Comparison of ENCODE assay signal across 27 mouse cellular contexts in genomic region chr10:121704871-121705270, GRCm38 (mm10). TPM values are rescaled to one million over a fixed set of nuclear protein-coding genes. Genes with fewer than 3 reads are reported as not detected.
DNase-seq lines count a peak whose midpoint lies in the region; ATAC-seq and TF ChIP-seq lines count a peak whose summit lies in the region.
"Had no signal": no experiment of that assay in that cellular context is flagged by ENCODE, and none has a peak within 500 bp of the region (broad histone marks: within the 10 kb centered on the region; RNA-seq: fewer than 3 reads in every experiment).

No protein-coding gene starts in this region.

- TF ChIP-seq RAD21 in MEL (IDR thresholded peaks at IDR 0.05; ENCODE audit: low read depth, low read length), result no peak

- H3K4me1 ChIP-seq in heart, embryonic 11.5 days (ENCODE audit: control insufficient read depth, insufficient read depth, low read length), result no peaks in the 10 kb centered on the region
- peaks cover 0 to 4% of the 10 kb centered on the region in 2 experiments; a peak in 2 of 4 replicates for H3K4me1 ChIP-seq in MEL (ENCODE audit: control insufficient read depth in 1 of 2, insufficient read depth in 2 of 2, low read length in 2 of 2)
- H3K4me1 ChIP-seq: embryonic facial prominence, embryonic 12.5 days; embryonic facial prominence, embryonic 15.5 days; heart, embryonic 12.5 days; heart, embryonic 15.5 days; hindbrain, embryonic 12.5 days; hindbrain, embryonic 15.5 days; intestine, embryonic 15.5 days; kidney, embryonic 15.5 days had no signal

- TF ChIP-seq POLR2A in MEL (IDR thresholded peaks at IDR 0.05; ENCODE audit: control insufficient read depth in 1 of 2, insufficient read depth in 1 of 2, low read depth in 1 of 2, low read length in 2 of 2, poor library complexity in 1 of 2), result no peak

- TF ChIP-seq CTCF in MEL (IDR thresholded peaks at IDR 0.05 in 2 of 3, conservative IDR thresholded peaks at IDR 0.05 in 1 of 3; ENCODE audit: control insufficient read depth in 1 of 3, insufficient read depth in 1 of 3, low read depth in 2 of 3, low read length in 3 of 3, poor library complexity in 1 of 3, severe bottlenecking in 1 of 3), result no peak

- H3K9ac ChIP-seq in heart, embryonic 11.5 days (ENCODE audit: low read depth, low read length), result no peak overlapping the region
- H3K9ac ChIP-seq in MEL (ENCODE audit: control insufficient read depth, low read depth, low read length, poor library complexity, severe bottlenecking), result no peak overlapping the region
- H3K9ac ChIP-seq: embryonic facial prominence, embryonic 12.5 days; embryonic facial prominence, embryonic 15.5 days; forebrain, postnatal 0 days; heart, embryonic 12.5 days; heart, embryonic 15.5 days; hindbrain, embryonic 12.5 days; hindbrain, embryonic 15.5 days; intestine, embryonic 15.5 days; kidney, embryonic 15.5 days had no signal

- intact Hi-C loops in gastrocnemius, postnatal 14 days (cut with DNase I; ENCODE audit: low total_unique reads), result loop anchor here (5.0 kb wide), 1 partner anchor 347 kb away; no protein-coding TSS in a partner anchor
- intact Hi-C loops in heart, postnatal 10 days (cut with DNase I), result loop anchor here (5.0 to 10.0 kb wide), 2 partner anchors 60 to 127 kb away; no protein-coding TSS in a partner anchor

- 82% methylated on average over 6 of the region's 6 CpGs for WGBS in heart, embryonic 11.5 days (ENCODE audit: insufficient replicate concordance)

- peak; percentile 13 for DNase-seq in adrenal gland, postnatal 14 days
- DNase-seq in adrenal gland, adult 8-10 months, result no peak
- peak; percentile 22 for DNase-seq in gastrocnemius, postnatal 14 days
- no peak for DNase-seq in gastrocnemius, postnatal 10 days
- peak; percentile 13 to 14 for DNase-seq in heart, postnatal 10 days
- peak; percentile 17 for DNase-seq in MEL (ENCODE audit: low read depth, low spot score)
- DNase-seq in cerebellum, adult 9-11 months, result no peak
- DNase-seq: adrenal gland, postnatal 25 days; cerebellum, adult 18-20 months; cerebellum, adult 9-10 months; cerebellum, postnatal 25 days; kidney, adult 11 months; kidney, adult 8-10 months had no signal

- H3K9me3 ChIP-seq in heart, embryonic 11.5 days (replicated peaks; ENCODE audit: control insufficient read depth, low read length), result no peaks in the 10 kb centered on the region
- H3K9me3 ChIP-seq in MEL (replicated peaks; ENCODE audit: insufficient read depth, low read length), result no peaks in the 10 kb centered on the region
- H3K9me3 ChIP-seq: embryonic facial prominence, embryonic 12.5 days; embryonic facial prominence, embryonic 15.5 days; heart, embryonic 12.5 days; heart, embryonic 15.5 days; hindbrain, embryonic 12.5 days; hindbrain, embryonic 15.5 days; intestine, embryonic 15.5 days; kidney, embryonic 15.5 days had no signal

- no peak overlapping the region for H3K4me3 ChIP-seq in heart, embryonic 11.5 days (ENCODE audit: low read depth, low read length)
- no peak overlapping the region for H3K4me3 ChIP-seq in MEL (ENCODE audit: control insufficient read depth in 1 of 2, insufficient read depth in 1 of 2, low read depth in 2 of 2, low read length in 2 of 2)
- H3K4me3 ChIP-seq: embryonic facial prominence, embryonic 12.5 days; embryonic facial prominence, embryonic 15.5 days; heart, adult 2 months; heart, embryonic 12.5 days; heart, embryonic 15.5 days; hindbrain, embryonic 12.5 days; hindbrain, embryonic 15.5 days; intestine, embryonic 15.5 days; kidney, embryonic 15.5 days had no signal

- H3K4me2 ChIP-seq in heart, embryonic 11.5 days, result no peak overlapping the region
- H3K4me2 ChIP-seq: embryonic facial prominence, embryonic 12.5 days; embryonic facial prominence, embryonic 15.5 days; heart, embryonic 12.5 days; heart, embryonic 15.5 days; hindbrain, embryonic 12.5 days; hindbrain, embryonic 15.5 days; intestine, embryonic 15.5 days; kidney, embryonic 15.5 days had no signal

- ATAC-seq in heart, embryonic 11.5 days (replicated peaks; ENCODE audit: insufficient number of reproducible peaks, low FRiP score, low TSS enrichment), result no peak
- ATAC-seq: activated CD4-positive, CD25-positive, alpha-beta regulatory T cell, adult 4 months; CD4-positive, CD25-positive, alpha-beta regulatory T cell, adult 4 months; forebrain, embryonic 14.5 days; intestine, embryonic 15.5 days had no signal

- H3K79me2 ChIP-seq in MEL (ENCODE audit: control insufficient read depth, insufficient read depth, low read length, poor library complexity), result no peaks in the 10 kb centered on the region

- H3K27ac ChIP-seq in heart, embryonic 11.5 days (ENCODE audit: low read depth, low read length), result no peak overlapping the region
- no peak overlapping the region for H3K27ac ChIP-seq in MEL (ENCODE audit: control insufficient read depth, low read depth, low read length)
- H3K27ac ChIP-seq: embryonic facial prominence, embryonic 12.5 days; embryonic facial prominence, embryonic 15.5 days; heart, adult 2 months; heart, embryonic 15.5 days; hindbrain, embryonic 12.5 days; hindbrain, embryonic 15.5 days; intestine, embryonic 15.5 days; kidney, embryonic 15.5 days had no signal

- TF ChIP-seq EP300 in MEL (IDR thresholded peaks at IDR 0.05; ENCODE audit: low read depth in 1 of 2, low read length in 2 of 2), result peak in 1 of 2 experiments; percentile 18; a peak in 1 of 4 replicates

- no peaks in the 10 kb centered on the region for H3K36me3 ChIP-seq in heart, embryonic 11.5 days (ENCODE audit: control insufficient read depth, insufficient read depth, low read length)
- H3K36me3 ChIP-seq in MEL (ENCODE audit: control insufficient read depth in 1 of 2, insufficient read depth in 2 of 2, low read length in 2 of 2), result 0 out of 4 replicates have a peak, but pooled peaks cover 0 to 2% of the 10 kb centered on the region in 2 experiments
- H3K36me3 ChIP-seq: embryonic facial prominence, embryonic 12.5 days; embryonic facial prominence, embryonic 15.5 days; heart, embryonic 12.5 days; heart, embryonic 15.5 days; hindbrain, embryonic 12.5 days; hindbrain, embryonic 15.5 days; intestine, embryonic 15.5 days; kidney, embryonic 15.5 days had no signal

- H3K27me3 ChIP-seq in heart, embryonic 11.5 days (ENCODE audit: control insufficient read depth, insufficient read depth, low read length), result no peaks in the 10 kb centered on the region
- H3K27me3 ChIP-seq in MEL (ENCODE audit: control insufficient read depth in 1 of 2, insufficient read depth in 2 of 2, low read length in 2 of 2), result no peaks in the 10 kb centered on the region
- H3K27me3 ChIP-seq: embryonic facial prominence, embryonic 12.5 days; embryonic facial prominence, embryonic 15.5 days; heart, embryonic 15.5 days; hindbrain, embryonic 12.5 days; hindbrain, embryonic 15.5 days; intestine, embryonic 15.5 days; kidney, embryonic 15.5 days had no signal

TF ChIP-seq in MEL, 35 proteins besides CTCF, POLR2A, EP300 and RAD21:
- no peak for TF ChIP-seq E2F4 (IDR thresholded peaks at IDR 0.05; ENCODE audit: borderline replicate concordance, low read depth, low read length)
- TF ChIP-seq ZNF384 (IDR thresholded peaks at IDR 0.05; ENCODE audit: low read depth, low read length), result no peak
- no peak for TF ChIP-seq KAT2A (conservative IDR thresholded peaks at IDR 0.05; ENCODE audit: low read depth, low read length)
- TF ChIP-seq POLR2AphosphoS5 (IDR thresholded peaks at IDR 0.05; ENCODE audit: borderline replicate concordance, low read depth, low read length), result no peak
- TF ChIP-seq BHLHE40 (IDR thresholded peaks at IDR 0.05; ENCODE audit: borderline replicate concordance, low read depth, low read length), result no peak
- TF ChIP-seq CHD1 (IDR thresholded peaks at IDR 0.05; ENCODE audit: low read depth, low read length), result no peak
- TF ChIP-seq UBTF (IDR thresholded peaks at IDR 0.05; ENCODE audit: borderline replicate concordance, insufficient read depth, low read depth, low read length), result no peak
- no peak for TF ChIP-seq USF1 (IDR thresholded peaks at IDR 0.05; ENCODE audit: low read depth, low read length)
- no peak for TF ChIP-seq TCF12 (IDR thresholded peaks at IDR 0.05; ENCODE audit: low read depth, low read length)
- TF ChIP-seq SMC3 (IDR thresholded peaks at IDR 0.05; ENCODE audit: low read depth, low read length), result no peak
- no peak for TF ChIP-seq USF2 (IDR thresholded peaks at IDR 0.05; ENCODE audit: borderline replicate concordance in 1 of 2, insufficient read depth in 1 of 2, low read depth in 1 of 2, low read length in 2 of 2)
- no peak for TF ChIP-seq SIN3A (IDR thresholded peaks at IDR 0.05; ENCODE audit: low read length)
- TF ChIP-seq ZC3H11A (IDR thresholded peaks at IDR 0.05; ENCODE audit: low read depth, low read length), result no peak
- no peak for TF ChIP-seq MYC (IDR thresholded peaks at IDR 0.05; ENCODE audit: low read depth, low read length)
- TF ChIP-seq MAX (IDR thresholded peaks at IDR 0.05; ENCODE audit: low read length), result no peak
- no peak for TF ChIP-seq MAFK (IDR thresholded peaks at IDR 0.05; ENCODE audit: borderline replicate concordance, low read depth, low read length)
- TF ChIP-seq RCOR1 (IDR thresholded peaks at IDR 0.05; ENCODE audit: low read depth, low read length), result no peak
- no peak for TF ChIP-seq JUND (IDR thresholded peaks at IDR 0.05; ENCODE audit: low read depth, low read length)
- TF ChIP-seq ETS1 (IDR thresholded peaks at IDR 0.05; ENCODE audit: low read depth, low read length), result no peak

RNA-seq across cellular contexts. Expression of gene BC048403, which starts 34.9 kb away (rescaled TPM):
- total RNA-seq in adrenal gland, postnatal 14 days (2021), result 8.5 and 9.0 TPM in 2 replicates
- total RNA-seq in adrenal gland, adult 8-10 months (2022), result 10 to 100 TPM in 2 of 4 experiments, 1 to 10 TPM in 2; 7.3 to 13.3 (median 10.3) TPM
- 1 to 10 TPM; 1.4 to 2.0 TPM for total RNA-seq in gastrocnemius, postnatal 14 days (2021)
- total RNA-seq in gastrocnemius, postnatal 10 days (2021), result 1 to 10 TPM; 1.6 to 2.4 TPM
- 1 to 10 TPM; 2.5 to 2.7 TPM for total RNA-seq in heart, postnatal 10 days (2021)
- polyA plus RNA-seq in heart, embryonic 11.5 days (2014; fragmentation: Nextera tagmentation; extraction: Ambion mirVana), result 2.7 and 3.2 TPM in 2 replicates
- 2.5 and 2.7 TPM in 2 replicates for total RNA-seq in MEL (2012; rRNA removed)
- polyA plus RNA-seq in MEL (2012; ENCODE audit: insufficient read depth in 1 of 2, insufficient read length in 2 of 2, low read depth in 1 of 2, low replicate concordance in 2 of 2, missing spikeins in 1 of 2), result 10 to 100 TPM in 1 of 2 experiments, not detected in 1; 11.6 TPM

Comparison
In these comparisons a context has a peak if more than half of its experiments do, and no peak if none do; other contexts are left out.
1. DNase-seq: peak in adrenal gland, postnatal 14 days (single experiment), gastrocnemius, postnatal 14 days (single experiment), heart, postnatal 10 days (2 of 2) and MEL (single experiment); none in adrenal gland, adult 8-10 months (single experiment), gastrocnemius, postnatal 10 days (single experiment) and cerebellum, adult 9-11 months (single experiment).